Mouse (Mus musculus): Measurements from ENCODE around the gene Tph2.

- no peak for TF ChIP-seq EP300 (IDR thresholded peaks at IDR 0.05; ENCODE audit: low read depth)
- TF ChIP-seq CTCF (IDR thresholded peaks at IDR 0.05; ENCODE audit: low read depth) = no peak
Measured at GRCm38 (mm10) chr10:115137016-115137415, 47.8 kb downstream of the Tph2 start.

Data from liver, postnatal 0 days (tissue).